Comparison of ENCODE assay signal across 16 mouse cellular contexts in genomic region chr16:63404976-63405375, GRCm38 (mm10).
"Had no signal": no experiment of that assay in that cellular context is flagged by ENCODE, and none has a peak within 500 bp of the region (broad histone marks: within the 10 kb centered on the region; RNA-seq: fewer than 3 reads in every experiment).

No protein-coding gene starts in this region.

- H3K4me3 ChIP-seq: limb, embryonic 12.5 days; limb, embryonic 15.5 days; liver, embryonic 12.5 days; liver, embryonic 15.5 days had no signal

- DNase-seq: kidney, adult 9 months; kidney, postnatal 14 days; kidney, postnatal 4 days; left cerebral cortex, postnatal 4 days; lung, adult 2 months; lung, postnatal 14 days; lung, postnatal 4 days; midbrain, embryonic 14.5 days; right cerebral cortex, postnatal 25 days; thymus, adult 18-20 months; thymus, postnatal 36 days had no signal

- H3K9me3 ChIP-seq: limb, embryonic 12.5 days; limb, embryonic 15.5 days; liver, embryonic 12.5 days; liver, embryonic 15.5 days had no signal

- H3K27me3 ChIP-seq: limb, embryonic 12.5 days; limb, embryonic 15.5 days; liver, embryonic 12.5 days; liver, embryonic 15.5 days had no signal

- ATAC-seq: liver, embryonic 12.5 days had no signal

- H3K4me2 ChIP-seq: limb, embryonic 12.5 days; limb, embryonic 15.5 days; liver, embryonic 12.5 days; liver, embryonic 15.5 days; midbrain, embryonic 11.5 days had no signal

- H3K9ac ChIP-seq: limb, embryonic 12.5 days; limb, embryonic 15.5 days; liver, embryonic 12.5 days; liver, embryonic 15.5 days had no signal

- H3K36me3 ChIP-seq: limb, embryonic 12.5 days; limb, embryonic 15.5 days; liver, embryonic 12.5 days; liver, embryonic 15.5 days had no signal

- H3K27ac ChIP-seq: limb, embryonic 12.5 days; limb, embryonic 15.5 days; liver, embryonic 12.5 days; liver, embryonic 15.5 days had no signal

- H3K4me1 ChIP-seq: limb, embryonic 12.5 days; limb, embryonic 15.5 days; liver, embryonic 12.5 days; liver, embryonic 15.5 days had no signal
